Mouse (Mus musculus) thymus, postnatal 10 days (tissue): ENCODE results near the gene Rxfp3.
"Not testable (repeated sequence)": the region's sequence is repeated elsewhere in the genome, so short reads cannot be mapped to it uniquely, and the experiment has no call there.

Source experiments
- DNase-seq, 2 experiments: peaks; one replicate each; pipeline ENCODE4 v3.0.0; 2021; ENCODE audit warnings: low spot score in 2 of 2

Rxfp3 gene

DNA sequence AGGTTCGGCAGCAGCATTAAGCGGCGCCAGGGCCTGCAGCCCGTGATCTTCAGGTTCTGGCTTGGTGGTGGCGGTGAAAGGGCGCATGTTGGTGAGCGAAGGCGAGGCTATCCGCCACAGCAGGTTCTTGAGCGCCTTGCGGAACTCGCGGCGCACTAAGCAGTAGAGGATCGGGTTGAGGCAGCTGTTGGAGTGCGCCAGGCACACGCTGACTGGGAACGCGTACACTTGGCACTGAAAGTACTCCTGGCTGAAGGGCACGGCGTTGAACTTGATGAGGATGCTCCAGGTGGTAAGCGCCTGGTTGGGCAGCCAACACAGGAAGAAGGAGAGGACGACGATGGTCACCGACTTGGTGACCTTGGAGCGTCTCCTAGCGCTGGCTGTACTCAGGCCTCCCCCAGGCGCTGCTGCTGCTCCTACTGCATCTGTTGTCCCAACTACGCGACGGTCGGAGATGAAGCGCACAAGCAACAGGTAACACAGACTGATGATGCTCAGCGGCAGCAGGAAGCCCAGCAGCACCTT, 1.8 kb downstream of the Rxfp3 start:
- DNase-seq: no peak

DNA sequence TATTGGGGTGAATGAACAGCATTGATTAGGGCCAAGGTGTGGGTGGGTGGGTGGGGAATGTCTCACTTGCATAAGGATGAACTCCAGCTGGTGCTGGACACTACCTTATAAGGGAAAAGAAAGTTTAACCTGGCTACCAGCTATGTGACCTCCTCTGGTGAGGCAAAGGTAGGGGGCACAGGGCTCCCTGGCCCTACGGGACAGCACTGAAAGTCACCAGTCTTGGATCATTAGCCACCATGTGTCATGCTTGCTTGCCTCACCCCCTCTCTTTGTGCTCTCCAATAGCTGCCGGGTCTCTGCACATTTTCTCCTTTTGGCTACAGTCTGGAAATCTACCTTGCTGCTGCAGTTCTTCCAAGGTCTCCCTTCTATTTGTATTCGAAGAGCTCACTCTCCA, 7.6 kb downstream of the Rxfp3 start:
- DNase-seq: no peak

DNA sequence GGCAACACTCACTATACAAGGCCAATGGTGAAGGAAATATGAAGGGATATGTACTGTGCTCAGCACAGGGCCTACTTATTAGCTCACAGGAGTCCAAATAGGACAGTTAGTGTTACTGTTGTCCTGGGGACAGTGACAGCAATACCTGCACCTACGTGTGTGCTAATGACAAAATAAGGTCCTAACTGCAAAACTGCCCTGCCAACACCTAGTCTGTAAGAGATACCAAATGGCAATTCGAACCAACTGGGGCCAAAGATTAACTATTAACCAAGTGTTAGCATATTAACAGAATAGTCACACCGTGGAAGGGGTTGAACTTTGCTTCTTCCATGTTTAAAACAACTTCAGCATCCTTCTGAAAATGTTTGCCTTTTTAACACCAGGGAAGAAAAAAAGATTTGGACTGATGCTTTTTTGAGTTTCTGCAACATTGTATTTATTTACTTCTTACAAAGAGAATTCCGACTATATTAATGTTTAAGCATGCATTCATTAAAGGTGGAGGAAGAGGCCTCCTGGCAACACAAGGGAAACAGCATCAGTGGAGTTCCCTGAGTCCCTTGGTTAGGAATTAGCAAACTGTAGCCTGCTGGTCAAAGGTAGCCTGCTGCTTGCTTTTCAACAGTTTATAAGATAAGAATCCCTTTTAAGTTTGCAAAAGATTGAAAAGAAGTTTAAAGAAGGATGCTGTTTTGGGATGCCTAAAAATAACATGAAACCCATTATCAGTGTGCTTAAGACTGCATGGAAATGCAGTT, 10.8 kb downstream of the Rxfp3 start:
- no peak for DNase-seq

DNA sequence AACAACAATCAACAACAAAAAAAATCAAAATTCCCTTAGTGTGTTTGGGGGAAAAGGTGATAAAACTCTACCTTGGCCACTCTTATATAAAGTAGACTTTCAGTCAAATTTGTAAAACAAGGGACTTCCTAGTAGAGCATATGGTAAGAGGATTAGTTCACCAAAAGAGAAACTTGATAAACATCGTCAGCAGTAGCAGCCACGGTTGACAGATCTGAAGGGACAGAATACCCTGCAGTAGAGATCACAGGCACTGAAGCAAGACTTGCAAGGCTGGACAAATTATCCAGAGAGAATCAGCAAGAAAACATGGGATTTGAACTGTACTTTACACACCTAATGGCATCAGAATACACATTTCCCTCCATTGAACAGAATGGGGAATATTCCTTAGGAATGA, 22.9 kb downstream of the Rxfp3 start:
- no peak for DNase-seq

DNA sequence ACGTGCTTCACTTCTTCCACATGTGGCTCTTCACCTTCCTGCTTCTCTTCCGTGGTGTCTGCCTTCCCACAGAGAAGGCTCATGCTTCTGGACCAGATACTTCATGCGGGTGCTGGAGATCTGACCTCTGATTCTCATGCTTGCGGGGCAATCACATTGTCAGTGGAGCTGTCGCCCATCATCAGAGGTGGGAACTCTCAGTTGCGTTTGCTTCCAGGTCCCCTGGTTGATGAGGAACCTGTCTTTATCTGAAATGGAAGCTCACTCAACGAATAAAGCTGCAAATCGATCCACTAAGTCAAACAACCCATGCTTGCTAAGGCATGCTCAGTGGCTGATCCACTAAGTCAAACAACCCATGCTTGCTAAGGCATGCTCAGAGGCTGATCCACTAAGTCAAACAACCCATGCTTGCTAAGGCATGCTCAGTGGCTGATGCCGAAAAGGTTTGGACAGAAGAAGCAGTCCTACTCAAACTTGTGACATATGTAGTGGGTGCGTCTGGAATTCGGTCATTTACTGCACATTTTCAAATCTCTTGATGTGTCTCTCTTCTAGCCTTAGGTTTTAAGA, 26.7 kb downstream of the Rxfp3 start:
- no peak for DNase-seq

DNA sequence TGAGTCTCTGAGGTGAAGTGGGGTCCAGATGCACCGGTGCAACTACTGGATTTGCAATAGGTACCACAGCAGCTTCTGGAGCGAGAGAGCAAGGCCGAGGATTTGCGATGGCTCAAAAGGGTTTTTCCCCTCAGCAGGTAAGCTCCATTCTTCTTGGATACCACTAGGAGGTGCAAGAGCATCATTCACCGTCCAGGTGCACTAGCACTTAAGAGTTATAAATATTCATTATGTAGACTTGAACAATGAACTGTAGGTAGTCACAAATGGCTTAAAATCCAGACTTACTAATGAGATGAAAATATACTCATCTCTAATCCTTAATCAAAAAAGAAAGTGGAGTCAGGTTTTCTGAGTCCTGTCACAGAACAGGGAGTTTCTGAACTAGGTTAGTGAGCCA, 29.0 kb downstream of the Rxfp3 start:
- no peak for DNase-seq

DNA sequence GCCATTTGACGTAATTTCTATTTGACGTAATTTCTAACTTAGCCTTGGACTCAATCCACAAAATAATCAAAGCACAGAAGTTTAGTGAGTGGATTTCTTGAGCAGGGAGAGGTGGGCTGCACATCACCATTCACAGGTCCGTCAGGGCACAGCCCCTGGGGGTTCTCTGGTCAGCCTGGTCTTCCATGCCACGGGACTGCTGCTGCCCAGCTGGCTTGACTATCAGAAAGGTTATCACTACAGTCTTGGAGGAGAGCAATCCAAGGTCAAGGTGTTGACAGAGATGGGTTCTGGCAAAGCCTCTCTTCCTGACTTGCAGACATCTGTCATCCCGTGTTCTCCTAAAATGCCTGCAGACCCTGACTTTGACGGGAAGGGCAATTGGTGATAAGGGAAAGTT, 33.1 kb downstream of the Rxfp3 start:
- no peak for DNase-seq

DNA sequence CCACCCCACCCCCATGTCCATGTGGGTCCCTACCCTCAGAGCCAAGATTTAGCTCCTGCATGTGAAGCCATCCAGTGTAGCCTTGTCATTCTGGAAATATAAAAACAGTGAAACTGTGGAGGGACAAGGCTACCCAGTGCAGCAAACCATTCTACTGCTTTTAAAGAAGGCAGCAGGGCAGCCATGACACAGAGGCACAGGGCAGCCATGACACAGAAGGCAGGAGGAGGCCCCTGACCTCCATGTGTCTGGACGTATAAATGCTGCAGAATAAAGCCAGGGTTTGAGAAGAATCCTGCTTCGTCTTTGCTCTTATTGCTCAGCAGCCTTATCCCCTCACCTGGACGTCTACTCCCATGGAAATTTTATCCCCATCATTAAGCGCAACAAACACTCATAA, 34.0 kb downstream of the Rxfp3 start:
- DNase-seq: no peak

DNA sequence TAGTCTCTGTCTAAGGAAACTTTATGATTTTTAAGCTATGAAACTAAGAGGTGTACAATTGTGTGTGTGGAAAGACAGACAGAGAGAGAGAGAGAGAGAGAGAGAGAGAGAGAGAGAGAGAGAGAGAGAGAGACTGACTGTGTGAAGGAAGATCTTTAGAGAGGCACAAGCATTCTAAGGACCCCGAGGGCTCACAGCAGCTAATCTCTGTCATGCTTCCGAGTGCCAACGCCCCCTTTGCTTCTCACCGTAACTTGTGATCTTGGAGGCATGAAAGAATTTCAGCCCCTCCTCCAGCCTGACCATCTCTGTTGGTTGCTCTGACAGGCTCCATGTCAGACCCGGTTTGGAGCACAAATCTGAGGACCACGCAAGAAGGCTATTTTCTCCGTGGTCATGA, 37.4 kb downstream of the Rxfp3 start, which contains the start of gene Slc45a2:
Slc45a2 (plus strand) TSS at position 301 of the 400 bp plus-strand sequence.
- DNase-seq: no peak

DNA sequence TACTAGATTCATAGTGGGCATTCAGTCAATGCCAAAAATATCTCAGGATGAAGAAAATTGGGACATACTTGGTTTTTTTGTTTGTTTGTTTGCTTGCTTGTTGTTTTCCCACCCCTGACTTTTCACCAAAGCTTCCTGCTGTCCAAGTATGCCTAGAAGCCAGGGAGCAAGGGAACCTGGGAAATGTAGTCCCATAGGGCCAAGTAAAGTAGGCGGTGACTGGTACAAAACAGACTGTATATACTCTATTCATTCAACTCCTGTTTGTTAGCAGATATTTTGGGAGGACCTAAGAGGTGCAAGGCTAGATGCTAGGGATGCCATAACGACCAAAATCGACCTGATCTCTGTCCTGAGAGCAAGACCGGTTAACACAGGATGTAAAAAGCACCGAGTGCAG, 38.0 kb downstream of the Rxfp3 start:
- DNase-seq: no peak

DNA sequence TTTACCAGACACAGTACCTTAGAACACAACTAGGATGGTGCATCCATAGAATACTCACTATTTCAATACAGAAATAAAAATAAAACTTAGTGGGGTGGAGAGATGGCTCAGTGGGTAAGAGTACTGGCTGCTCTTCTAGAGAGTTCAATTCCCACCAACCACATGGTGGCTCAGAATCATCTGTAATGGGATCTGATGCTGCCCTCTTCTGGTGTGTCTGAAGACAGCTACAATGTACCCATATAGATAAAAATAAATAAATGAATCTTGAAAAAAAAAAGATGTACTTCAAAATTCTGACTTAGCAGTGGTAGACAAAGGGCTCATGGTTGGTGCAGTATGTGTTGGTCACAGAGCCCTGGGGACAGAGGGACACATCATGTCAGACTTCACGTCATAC, 46.2 kb downstream of the Rxfp3 start:
- DNase-seq: no peak

DNA sequence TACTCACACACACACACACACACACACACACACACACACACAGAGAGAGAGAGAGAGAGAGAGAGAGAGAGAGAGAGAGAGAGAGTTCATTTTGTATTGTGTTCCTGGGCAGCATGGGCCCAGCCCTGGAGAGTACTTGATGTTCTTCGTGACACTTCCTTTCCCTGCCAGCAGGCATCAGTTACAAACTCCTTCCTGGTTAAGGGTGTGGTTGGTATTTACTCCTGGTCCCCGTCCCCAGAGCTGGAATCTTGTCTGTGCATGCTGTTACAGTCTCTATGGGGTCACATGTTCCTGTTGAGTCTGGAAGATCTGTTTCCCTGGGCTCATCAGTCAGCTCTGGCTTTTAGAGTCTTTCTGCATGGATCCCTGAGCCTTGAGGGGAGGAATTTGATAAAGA, 47.4 kb downstream of the Rxfp3 start:
- DNase-seq: no peak

DNA sequence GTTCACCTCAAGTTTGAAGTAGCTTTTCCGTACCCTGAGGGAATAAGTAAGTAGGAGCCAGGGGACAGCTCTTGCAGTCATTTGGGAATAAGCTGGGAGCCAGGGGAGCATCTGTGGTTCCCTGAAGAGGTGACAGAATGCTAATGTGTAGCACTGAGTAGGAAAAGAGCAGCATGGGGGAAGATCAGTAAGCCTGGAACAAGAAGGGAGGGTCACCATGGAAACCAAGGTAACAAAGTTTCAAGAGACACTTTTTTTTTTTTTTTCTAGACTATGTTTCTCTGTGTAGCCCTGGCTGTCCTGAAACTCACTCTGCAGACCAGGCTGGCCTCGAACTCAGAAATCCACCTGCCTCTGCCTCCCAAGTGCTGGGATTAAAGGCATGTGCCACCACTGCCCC, 51.3 kb downstream of the Rxfp3 start:
- DNase-seq: not testable (repeated sequence)

DNA sequence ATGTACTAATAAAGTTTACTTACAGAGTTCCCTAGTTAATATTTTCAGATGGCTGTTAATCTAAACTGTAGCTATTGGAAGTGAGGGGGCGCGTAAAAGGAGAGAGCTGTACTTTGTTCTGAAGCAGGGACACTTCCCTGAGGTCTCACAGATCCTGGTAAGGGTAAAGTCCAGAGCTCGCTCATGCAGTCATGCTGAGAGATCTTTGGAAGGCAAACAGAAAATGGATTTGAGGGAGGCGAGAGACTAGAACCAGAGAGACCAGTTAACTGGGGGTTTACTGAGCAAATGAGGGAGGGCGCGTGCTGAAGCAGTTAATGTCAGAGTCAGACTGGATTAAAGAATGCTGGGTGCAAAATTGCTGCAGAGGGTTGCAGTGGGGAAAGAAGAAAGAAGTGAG, 52.0 kb downstream of the Rxfp3 start:
- no peak for DNase-seq
